In genomic region chr2:127338416-127338815, GRCm38 (mm10) we compare ENCODE assay signal across 13 mouse cellular contexts. TPM values are rescaled to one million over a fixed set of nuclear protein-coding genes. Genes with fewer than 3 reads are reported as not detected.
DNase-seq lines count a peak whose midpoint lies in the region; ATAC-seq and TF ChIP-seq lines count a peak whose summit lies in the region.
"Had no signal": no experiment of that assay in that cellular context is flagged by ENCODE, and none has a peak within 500 bp of the region (broad histone marks: within the 10 kb centered on the region; RNA-seq: fewer than 3 reads in every experiment).

Astl (plus strand) TSS chr2:127338639.

- H3K9me3 ChIP-seq in heart, embryonic 14.5 days (ENCODE audit: control insufficient read depth, low read length) = no peaks in the 10 kb centered on the region
- no peaks in the 10 kb centered on the region for H3K9me3 ChIP-seq in midbrain, embryonic 16.5 days (replicated peaks; ENCODE audit: control insufficient read depth, low read length, poor library complexity, severe bottlenecking)
- H3K9me3 ChIP-seq in midbrain, embryonic 11.5 days (ENCODE audit: control insufficient read depth, low read length) = no peaks in the 10 kb centered on the region
- no peaks in the 10 kb centered on the region for H3K9me3 ChIP-seq in intestine, postnatal 0 days (ENCODE audit: control insufficient read depth)
- no peaks in the 10 kb centered on the region for H3K9me3 ChIP-seq in stomach, embryonic 15.5 days
- H3K9me3 ChIP-seq in forebrain, embryonic 14.5 days (replicated peaks; ENCODE audit: control insufficient read depth, low read length) = no peaks in the 10 kb centered on the region

- TF ChIP-seq CTCF in intestine, postnatal 0 days (IDR thresholded peaks at IDR 0.05; ENCODE audit: low read depth) = no peak

- H3K4me3 ChIP-seq in heart, embryonic 14.5 days (ENCODE audit: control insufficient read depth in 1 of 2, insufficient read depth in 1 of 2, low read depth in 1 of 2, low read length in 2 of 2) = peak within 1 kb of the TSS; percentile 56 to 66
- no peak within 1 kb of the TSS for H3K4me3 ChIP-seq in midbrain, embryonic 16.5 days (ENCODE audit: low read depth, low read length)
- no peak within 1 kb of the TSS for H3K4me3 ChIP-seq in midbrain, embryonic 11.5 days (ENCODE audit: low read depth, low read length)
- H3K4me3 ChIP-seq in intestine, postnatal 0 days (ENCODE audit: low read depth, low read length) = peak within 1 kb of the TSS; percentile 56; the same call in 1 of the 2 replicates
- 0 out of 2 replicates have a peak within 1 kb of the TSS, but pooled peaks have one; percentile 6 for H3K4me3 ChIP-seq in stomach, embryonic 15.5 days (replicated peaks)
- no peak within 1 kb of the TSS for H3K4me3 ChIP-seq in forebrain, embryonic 14.5 days (ENCODE audit: low read depth, low read length)

- peak within 1 kb of the TSS; percentile 96 for H3K4me2 ChIP-seq in heart, embryonic 14.5 days (ENCODE audit: low read length)
- peak within 1 kb of the TSS; percentile 93; the same call in 1 of the 2 replicates for H3K4me2 ChIP-seq in midbrain, embryonic 16.5 days (ENCODE audit: low read length)
- no peak within 1 kb of the TSS for H3K4me2 ChIP-seq in midbrain, embryonic 11.5 days
- H3K4me2 ChIP-seq in intestine, postnatal 0 days (replicated peaks; ENCODE audit: low read depth) = peak within 1 kb of the TSS; percentile 90
- peak within 1 kb of the TSS; percentile 97; the same call in 1 of the 2 replicates for H3K4me2 ChIP-seq in stomach, embryonic 15.5 days
- H3K4me2 ChIP-seq in forebrain, embryonic 14.5 days (ENCODE audit: low read length) = no peak within 1 kb of the TSS

- no peaks in the 10 kb centered on the region for H3K36me3 ChIP-seq in heart, embryonic 14.5 days (ENCODE audit: control insufficient read depth, insufficient read depth, low read length)
- no peaks in the 10 kb centered on the region for H3K36me3 ChIP-seq in midbrain, embryonic 16.5 days (ENCODE audit: control insufficient read depth, insufficient read depth, low read length)
- no peaks in the 10 kb centered on the region for H3K36me3 ChIP-seq in midbrain, embryonic 11.5 days (ENCODE audit: control insufficient read depth, insufficient read depth, low read length)
- H3K36me3 ChIP-seq in intestine, postnatal 0 days (ENCODE audit: control insufficient read depth, insufficient read depth) = no peaks in the 10 kb centered on the region
- H3K36me3 ChIP-seq in stomach, embryonic 15.5 days = no peaks in the 10 kb centered on the region
- H3K36me3 ChIP-seq in forebrain, embryonic 14.5 days (ENCODE audit: control insufficient read depth, insufficient read depth, low read length) = no peaks in the 10 kb centered on the region

- peak within 1 kb of the TSS; percentile 75; the same call in 1 of the 2 replicates for H3K9ac ChIP-seq in heart, embryonic 14.5 days (ENCODE audit: low read length)
- H3K9ac ChIP-seq in midbrain, embryonic 16.5 days (ENCODE audit: low read depth, low read length) = no peak within 1 kb of the TSS
- H3K9ac ChIP-seq in midbrain, embryonic 11.5 days (ENCODE audit: low read length) = no peak within 1 kb of the TSS
- H3K9ac ChIP-seq in intestine, postnatal 0 days (ENCODE audit: low read depth, low read length) = no peak within 1 kb of the TSS
- H3K9ac ChIP-seq in stomach, embryonic 15.5 days = no peak within 1 kb of the TSS
- no peak within 1 kb of the TSS for H3K9ac ChIP-seq in forebrain, embryonic 14.5 days (ENCODE audit: low read length)

- H3K27ac ChIP-seq in heart, embryonic 14.5 days (replicated peaks in 1 of 2; ENCODE audit: control insufficient read depth in 1 of 2, insufficient read depth in 1 of 2, low read depth in 2 of 2, low read length in 2 of 2) = no peak within 1 kb of the TSS
- no peak within 1 kb of the TSS for H3K27ac ChIP-seq in midbrain, embryonic 16.5 days (ENCODE audit: low read length)
- H3K27ac ChIP-seq in midbrain, embryonic 11.5 days (ENCODE audit: low read depth, low read length) = no peak within 1 kb of the TSS
- no peak within 1 kb of the TSS for H3K27ac ChIP-seq in intestine, postnatal 0 days (ENCODE audit: low read depth, low read length)
- no peak within 1 kb of the TSS for H3K27ac ChIP-seq in stomach, embryonic 15.5 days
- no peak within 1 kb of the TSS for H3K27ac ChIP-seq in forebrain, embryonic 14.5 days (ENCODE audit: low read depth, low read length)

- peaks cover 16 to 27% of the 10 kb centered on the region in 2 experiments for H3K4me1 ChIP-seq in heart, embryonic 14.5 days (ENCODE audit: control insufficient read depth in 2 of 2, insufficient read depth in 2 of 2, low read length in 2 of 2)
- H3K4me1 ChIP-seq in midbrain, embryonic 16.5 days (ENCODE audit: control insufficient read depth, insufficient read depth, low read length) = peaks cover 6% of the 10 kb centered on the region; the same call in 1 of the 2 replicates
- peaks cover 5% of the 10 kb centered on the region for H3K4me1 ChIP-seq in midbrain, embryonic 11.5 days (ENCODE audit: control insufficient read depth, insufficient read depth, low read length)
- no peaks in the 10 kb centered on the region; the same call in 1 of the 2 replicates for H3K4me1 ChIP-seq in intestine, postnatal 0 days (replicated peaks; ENCODE audit: control insufficient read depth, insufficient read depth, low read length)
- 0 out of 2 replicates have a peak, but pooled peaks cover 7% of the 10 kb centered on the region for H3K4me1 ChIP-seq in stomach, embryonic 15.5 days
- no peaks in the 10 kb centered on the region for H3K4me1 ChIP-seq in forebrain, embryonic 14.5 days (ENCODE audit: control insufficient read depth, insufficient read depth, low read length)

- H3K27me3 ChIP-seq in heart, embryonic 14.5 days (ENCODE audit: control insufficient read depth, insufficient read depth, low read length) = peaks cover 10% of the 10 kb centered on the region; the same call in 1 of the 2 replicates
- peaks cover 19% of the 10 kb centered on the region for H3K27me3 ChIP-seq in midbrain, embryonic 16.5 days (ENCODE audit: control insufficient read depth, insufficient read depth, low read depth, low read length)
- peaks cover 24% of the 10 kb centered on the region for H3K27me3 ChIP-seq in midbrain, embryonic 11.5 days (ENCODE audit: control insufficient read depth, insufficient read depth, low read length)
- H3K27me3 ChIP-seq in intestine, postnatal 0 days (replicated peaks; ENCODE audit: control insufficient read depth, insufficient read depth, low read length) = peaks cover 16% of the 10 kb centered on the region
- H3K27me3 ChIP-seq in stomach, embryonic 15.5 days (replicated peaks) = peaks cover 32% of the 10 kb centered on the region
- H3K27me3 ChIP-seq in forebrain, embryonic 14.5 days (replicated peaks; ENCODE audit: control insufficient read depth, insufficient read depth, low read length) = peaks cover 17% of the 10 kb centered on the region

- no peak for ATAC-seq in heart, embryonic 14.5 days (ENCODE audit: insufficient number of reproducible peaks, insufficient read depth, low FRiP score, low read depth)
- no peak for ATAC-seq in midbrain, embryonic 16.5 days
- no peak for ATAC-seq in midbrain, embryonic 11.5 days (ENCODE audit: low FRiP score)
- no peak for ATAC-seq in intestine, postnatal 0 days
- no peak for ATAC-seq in stomach, embryonic 15.5 days (ENCODE audit: insufficient read depth, low FRiP score, low read depth)
- ATAC-seq in forebrain, embryonic 14.5 days = no peak

- no peak for DNase-seq in heart, postnatal 4 days
- DNase-seq in midbrain, embryonic 11.5 days (ENCODE audit: low spot score, missing footprints) = no peak
- no peak for DNase-seq in cerebellum, postnatal 14 days
- DNase-seq in forebrain, embryonic 14.5 days (ENCODE audit: low spot score) = no peak
- DNase-seq: adrenal gland, postnatal 10 days; kidney, postnatal 10 days; lung, adult 18-20 months had no signal

- 76% methylated on average over 4 of the region's 4 CpGs for WGBS in heart, embryonic 14.5 days
- WGBS in midbrain, embryonic 16.5 days = 93% methylated on average over 4 of the region's 4 CpGs
- WGBS in midbrain, embryonic 11.5 days = 80% methylated on average over 4 of the region's 4 CpGs
- WGBS in intestine, postnatal 0 days = 79% methylated on average over 4 of the region's 4 CpGs
- WGBS in stomach, embryonic 15.5 days = 76% methylated on average over 4 of the region's 4 CpGs
- WGBS in forebrain, embryonic 14.5 days = 78% methylated on average over 4 of the region's 4 CpGs

RNA-seq across cellular contexts. Expression of gene Astl, which starts in this region (rescaled TPM):
- polyA plus RNA-seq in heart, embryonic 14.5 days (2014; fragmentation: Nextera tagmentation; extraction: Ambion mirVana) = not detected in 2 replicates
- total RNA-seq in heart, postnatal 4 days (2021) = not detected
- polyA plus RNA-seq in midbrain, embryonic 16.5 days (2015; fragmentation: Nextera tagmentation; extraction: Ambion mirVana) = not detected in 2 replicates
- not detected in 2 replicates for polyA plus RNA-seq in midbrain, embryonic 11.5 days (2014; fragmentation: Nextera tagmentation; extraction: Ambion mirVana)
- not detected in 2 replicates for polyA plus RNA-seq in intestine, postnatal 0 days (2015; fragmentation: Nextera tagmentation; extraction: Ambion mirVana)
- not detected in 2 replicates for polyA plus RNA-seq in stomach, embryonic 15.5 days (2015; fragmentation: Nextera tagmentation; extraction: Ambion mirVana)
- not detected in 2 replicates for polyA plus RNA-seq in forebrain, embryonic 14.5 days (2014; fragmentation: Nextera tagmentation; extraction: Ambion mirVana)
- total RNA-seq: common myeloid progenitor, adult 5-6 weeks had no signal
- polyA plus RNA-seq: frontal cortex, adult 2 months had no signal

Comparison
In these comparisons a context has a peak if more than half of its experiments do, and no peak if none do; other contexts are left out.
1. H3K4me2 ChIP-seq: peak in heart, embryonic 14.5 days (single experiment), midbrain, embryonic 16.5 days (single experiment), intestine, postnatal 0 days (single experiment) and stomach, embryonic 15.5 days (single experiment); none in midbrain, embryonic 11.5 days (single experiment) and forebrain, embryonic 14.5 days (single experiment).
2. H3K4me3 ChIP-seq: peak in heart, embryonic 14.5 days (2 of 2), intestine, postnatal 0 days (single experiment) and stomach, embryonic 15.5 days (single experiment); none in midbrain, embryonic 16.5 days (single experiment), midbrain, embryonic 11.5 days (single experiment) and forebrain, embryonic 14.5 days (single experiment).